Mouse (Mus musculus) regulatory T cell (primary cell): ENCODE measurements around the gene Apbb2.

Source experiments
- in situ Hi-C: fragments of 300-600 bp; cut with MboI, MseI; formaldehyde crosslinking; loops from one replicate; pipeline ENCODE4 v1.15.1; 2025; ENCODE audit warnings: high pct_unique_total_duplicates

Apbb2 gene

GRCm38 (mm10) chr5:66603746-66604145 lies 14.8 kb downstream of the Apbb2 start:
- in situ Hi-C loops: loop anchor here (25.0 kb wide), 1 partner anchor 591 kb away; the partner anchor contains the start of gene 9130230L23Rik

DNA sequence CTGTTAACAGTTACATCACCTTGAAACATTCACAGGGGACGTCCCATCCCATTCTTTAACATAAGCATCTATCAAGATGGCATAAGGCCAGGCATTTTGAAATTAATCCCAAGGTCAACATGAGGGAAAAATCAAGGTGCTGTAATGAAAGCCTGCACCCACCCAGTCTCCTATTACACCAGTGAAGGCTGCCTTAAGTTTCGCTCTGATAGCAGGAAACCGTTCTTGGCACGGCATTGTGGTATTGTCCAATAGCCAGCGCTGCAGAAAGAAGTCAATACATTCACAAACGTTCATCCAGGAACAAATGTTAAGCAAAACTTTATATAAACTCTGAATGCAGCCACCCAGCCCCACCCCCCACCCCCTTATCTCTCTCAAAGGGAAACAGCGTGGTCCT lies 15.4 kb downstream of the Apbb2 start:
- in situ Hi-C loops: loop anchor here (25.0 kb wide), 1 partner anchor 591 kb away; the partner anchor contains the start of gene 9130230L23Rik

- in situ Hi-C loops: loop anchor here (25.0 kb wide), 1 partner anchor 590 kb away; the partner anchor contains the start of gene 9130230L23Rik
Observed at GRCm38 (mm10) chr5:66602287-66602820, 16.2 kb downstream of the Apbb2 start.

- in situ Hi-C loops: loop anchor here (25.0 kb wide), 1 partner anchor 588 kb away; the partner anchor contains the start of gene 9130230L23Rik
Observed at GRCm38 (mm10) chr5:66600415-66600814, 18.2 kb downstream of the Apbb2 start.

GRCm38 (mm10) chr5:66599888-66600287 lies 18.7 kb downstream of the Apbb2 start:
- in situ Hi-C loops: loop anchor here (25.0 kb wide), 1 partner anchor 588 kb away; the partner anchor contains the start of gene 9130230L23Rik

DNA sequence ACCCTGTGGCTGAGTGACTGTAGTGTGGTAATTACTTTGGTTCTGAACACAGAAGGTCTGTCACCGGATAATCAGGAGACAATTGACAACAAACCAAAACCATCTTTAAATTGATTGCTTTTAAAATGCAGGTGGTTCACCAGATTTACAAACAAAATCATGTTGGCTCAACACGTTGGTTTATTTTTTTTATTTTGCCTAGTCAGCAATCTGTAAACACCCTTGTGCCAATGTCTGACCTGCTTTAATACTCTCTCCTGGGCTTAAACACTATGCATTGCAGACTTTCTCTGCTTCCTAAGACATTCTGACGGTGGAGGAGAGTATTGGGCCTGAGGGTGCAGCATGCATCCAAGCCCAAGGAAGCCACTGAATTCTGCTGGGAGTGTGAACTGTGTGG lies 22.3 kb downstream of the Apbb2 start:
- in situ Hi-C loops: no loop called here

DNA sequence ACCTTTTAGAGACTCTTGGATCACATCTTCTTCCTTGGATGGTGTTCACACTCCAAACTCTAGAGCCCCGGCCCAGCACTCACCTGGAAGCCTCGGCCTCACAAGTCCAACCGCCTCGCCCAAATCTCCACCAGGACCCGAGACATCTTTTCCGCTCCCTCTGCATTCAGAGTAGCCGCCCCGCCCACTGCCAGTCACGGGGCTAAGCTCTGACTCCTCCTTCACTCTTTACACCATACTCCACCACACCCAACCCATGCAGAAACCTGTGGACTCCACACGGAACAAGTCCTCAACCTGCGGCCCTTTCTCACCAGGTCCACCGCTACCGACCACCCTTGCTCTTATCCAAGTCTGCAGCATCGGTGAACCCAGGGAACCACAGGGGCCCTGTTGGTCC lies 23.7 kb downstream of the Apbb2 start:
- in situ Hi-C loops: no loop called here

GRCm38 (mm10) chr5:66586236-66586745 lies 32.3 kb downstream of the Apbb2 start:
- in situ Hi-C loops: no loop called here

GRCm38 (mm10) chr5:66583019-66583406 lies 35.6 kb downstream of the Apbb2 start:
- in situ Hi-C loops: no loop called here

GRCm38 (mm10) chr5:66582281-66583018 lies 36.1 kb downstream of the Apbb2 start:
- in situ Hi-C loops: no loop called here

- in situ Hi-C loops: no loop called here
Observed at GRCm38 (mm10) chr5:66579066-66579465, 39.5 kb downstream of the Apbb2 start.

GRCm38 (mm10) chr5:66576299-66576698 lies 42.3 kb downstream of the Apbb2 start:
- in situ Hi-C loops: no loop called here

- in situ Hi-C loops: no loop called here
Observed at GRCm38 (mm10) chr5:66575148-66575547, 43.4 kb downstream of the Apbb2 start.

GRCm38 (mm10) chr5:66573266-66573665 lies 45.3 kb downstream of the Apbb2 start:
- in situ Hi-C loops: no loop called here

DNA sequence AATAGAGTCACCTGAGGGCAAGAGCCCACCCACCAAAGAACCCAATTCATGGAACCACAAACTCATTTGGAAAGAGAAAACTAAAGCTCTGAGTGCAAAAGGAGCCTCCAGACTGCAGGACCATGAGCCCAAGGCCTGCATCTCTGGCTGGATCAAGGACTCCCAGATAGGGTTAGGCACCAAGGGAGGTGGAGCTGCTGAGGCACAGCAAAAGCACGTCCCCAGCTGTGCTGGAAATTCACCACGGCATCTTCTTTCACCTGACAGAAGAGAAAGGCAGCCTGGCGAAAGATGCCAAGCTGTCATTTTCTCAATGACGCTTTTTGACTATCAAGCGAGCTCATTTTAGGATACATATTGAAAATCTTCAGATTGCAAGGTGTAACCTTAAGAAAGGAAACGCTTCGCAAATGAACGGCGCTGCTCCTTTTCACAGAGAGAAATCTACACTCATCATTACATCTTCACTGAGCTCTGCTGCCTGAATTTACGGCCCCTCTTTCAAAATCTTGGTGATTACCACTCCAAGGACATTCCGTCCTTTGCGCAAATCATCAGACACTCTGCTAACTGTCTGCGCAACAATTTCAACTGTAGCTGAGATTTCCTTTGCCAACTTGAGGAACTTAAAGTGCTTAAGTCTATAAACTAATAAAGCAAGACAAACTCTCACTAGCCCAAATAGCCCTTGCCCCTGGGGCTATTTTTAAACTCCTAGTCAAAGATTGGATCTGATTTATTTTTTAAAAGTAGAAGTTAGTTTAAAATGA lies 46.3 kb downstream of the Apbb2 start:
- in situ Hi-C loops: no loop called here

GRCm38 (mm10) chr5:66570709-66571108 lies 47.9 kb downstream of the Apbb2 start:
- in situ Hi-C loops: no loop called here

DNA sequence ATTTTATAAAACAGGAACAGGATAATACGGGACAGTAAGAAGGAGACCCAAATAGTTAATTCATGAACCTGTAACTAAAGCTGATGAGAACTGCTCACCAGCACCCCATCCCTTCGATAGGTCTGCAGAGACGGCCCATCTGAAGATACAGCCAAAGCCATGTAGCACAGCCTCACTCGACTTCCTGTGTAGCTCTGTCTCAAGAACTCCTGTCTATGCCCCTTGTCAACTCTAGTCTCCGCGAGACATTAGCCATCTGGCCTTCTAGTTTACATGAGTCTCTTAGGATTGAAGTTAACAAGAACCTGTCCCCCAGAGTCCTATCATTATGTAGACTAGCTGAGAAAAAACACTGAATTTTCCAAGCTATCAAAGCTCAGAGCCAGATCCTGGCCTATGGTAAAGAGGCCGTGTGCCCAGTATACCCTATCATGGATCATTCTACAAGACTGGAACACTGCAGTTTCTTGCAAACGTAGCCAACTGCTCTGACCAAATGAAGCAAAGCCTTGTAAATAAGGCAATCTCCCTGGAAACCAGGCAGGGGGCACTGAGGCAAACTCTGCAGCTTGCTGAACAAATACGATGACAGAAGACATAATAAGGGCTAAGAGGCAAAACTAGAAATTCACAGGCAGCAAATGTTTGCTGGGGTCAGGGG lies 49.3 kb downstream of the Apbb2 start:
- in situ Hi-C loops: no loop called here

- in situ Hi-C loops: no loop called here
Observed at GRCm38 (mm10) chr5:66568002-66568401, 50.6 kb downstream of the Apbb2 start.

- in situ Hi-C loops: no loop called here
Observed at GRCm38 (mm10) chr5:66567424-66567823, 51.2 kb downstream of the Apbb2 start.

DNA sequence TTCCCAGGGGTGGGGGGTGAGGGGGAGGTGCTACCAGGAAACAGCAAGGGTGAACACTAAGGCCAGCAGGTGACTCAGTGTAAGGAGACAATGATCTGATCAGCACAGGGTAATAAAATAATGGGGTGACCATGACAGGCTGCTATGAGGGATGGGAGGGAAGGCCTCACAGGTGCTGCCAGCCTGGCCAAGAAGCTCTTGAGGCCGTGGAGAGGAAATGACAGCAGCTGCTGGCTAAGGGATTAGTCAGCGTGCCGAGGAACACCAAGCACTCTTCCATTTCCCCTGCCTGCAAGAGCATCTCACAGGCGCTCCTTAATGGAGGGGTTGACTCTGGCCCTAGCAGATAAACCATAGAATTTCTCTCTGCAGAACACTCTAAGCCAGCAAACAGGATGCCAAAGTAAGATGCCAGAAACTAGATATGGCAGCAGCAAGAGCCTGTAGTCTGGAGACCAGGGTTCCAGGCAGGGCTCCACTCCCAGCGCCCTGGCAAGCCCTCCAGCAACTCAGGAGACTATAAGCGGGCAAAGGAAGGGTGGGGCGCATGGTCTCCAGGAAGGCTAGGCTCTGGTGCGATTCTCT lies 58.9 kb downstream of the Apbb2 start:
- in situ Hi-C loops: no loop called here

- in situ Hi-C loops: no loop called here
Observed at GRCm38 (mm10) chr5:66558094-66558493, 60.5 kb downstream of the Apbb2 start.
